Mouse (Mus musculus) granulocyte monocyte progenitor cell, adult 5-6 weeks (primary cell): ENCODE measurements around the gene Zfhx3. TPM values are rescaled to one million over a fixed set of nuclear protein-coding genes. Genes with fewer than 3 reads are reported as not detected.

Experiments used
- ATAC-seq: replicated peaks from 2 replicates; pipeline ENCODE4 v1.8.0; 2016; ENCODE audit warnings: mild to moderate bottlenecking, moderate TSS enrichment, inconsistent platforms; ENCODE audit not compliant: poor library complexity, severe bottlenecking
- total RNA-seq, 2 experiments: library from RNA; stranded (forward) in 1 of 2; stranded (reverse) in 1 of 2; fragments of 200-712, 200-1000 nt in 1 of 2; fragments of >200 nt in 1 of 2; fragmentation: Nextera tagmentation in 1 of 2; gene quantifications; 2 replicates each; pipeline ENCODE4 v1.2.3; 2014 to 2017

Gene Zfhx3
- total RNA-seq, 2 experiments from 2014 or later: 0.31 to 0.41 TPM

DNA sequence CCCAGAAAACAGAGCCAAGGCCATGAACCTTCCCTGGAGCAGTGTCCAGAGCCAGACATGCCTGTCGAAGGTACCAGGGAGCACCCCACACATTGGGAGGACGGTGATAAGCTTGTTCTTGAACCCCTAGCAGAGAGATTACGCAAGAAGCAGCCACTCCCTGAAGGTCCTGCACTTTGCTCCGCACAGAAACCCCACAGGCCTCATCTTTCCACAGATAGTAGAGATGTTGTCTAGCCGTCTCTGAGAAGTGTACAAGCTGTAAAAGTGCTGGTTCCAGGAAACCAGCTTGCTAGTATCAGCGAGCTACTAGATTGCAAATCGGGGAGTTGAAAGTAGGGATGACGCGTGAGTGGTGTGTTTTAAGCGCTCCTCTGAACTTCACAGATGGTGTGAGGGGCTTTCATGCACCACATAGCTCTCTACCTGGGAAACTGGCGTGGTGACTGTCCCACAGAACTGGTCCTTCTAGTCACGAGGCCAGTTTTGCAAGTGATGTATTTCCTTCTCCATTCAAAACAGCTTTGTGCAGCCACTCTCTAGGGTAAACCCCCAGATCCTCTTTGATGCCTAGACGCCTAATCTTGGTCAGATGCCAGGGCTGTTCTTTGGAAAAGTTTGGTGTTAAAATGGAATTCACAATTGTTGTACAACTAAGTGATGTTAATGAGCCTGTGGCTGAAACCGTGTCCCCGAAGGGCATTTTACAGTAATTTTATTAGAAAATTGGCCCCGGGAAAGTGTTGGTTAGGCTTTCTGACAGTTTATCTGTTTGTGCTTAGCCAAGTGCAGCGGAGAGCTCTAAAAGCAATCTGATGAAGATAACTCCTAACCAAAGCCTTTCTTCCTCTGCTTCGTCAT lies 993.6 kb downstream of the Zfhx3 start:
- ATAC-seq: no peak

- ATAC-seq: peak; percentile 48; the same call in 1 of the 2 replicates
Observed at GRCm38 (mm10) chr8:108936695-108937448, 994.4 kb downstream of the Zfhx3 start.

DNA sequence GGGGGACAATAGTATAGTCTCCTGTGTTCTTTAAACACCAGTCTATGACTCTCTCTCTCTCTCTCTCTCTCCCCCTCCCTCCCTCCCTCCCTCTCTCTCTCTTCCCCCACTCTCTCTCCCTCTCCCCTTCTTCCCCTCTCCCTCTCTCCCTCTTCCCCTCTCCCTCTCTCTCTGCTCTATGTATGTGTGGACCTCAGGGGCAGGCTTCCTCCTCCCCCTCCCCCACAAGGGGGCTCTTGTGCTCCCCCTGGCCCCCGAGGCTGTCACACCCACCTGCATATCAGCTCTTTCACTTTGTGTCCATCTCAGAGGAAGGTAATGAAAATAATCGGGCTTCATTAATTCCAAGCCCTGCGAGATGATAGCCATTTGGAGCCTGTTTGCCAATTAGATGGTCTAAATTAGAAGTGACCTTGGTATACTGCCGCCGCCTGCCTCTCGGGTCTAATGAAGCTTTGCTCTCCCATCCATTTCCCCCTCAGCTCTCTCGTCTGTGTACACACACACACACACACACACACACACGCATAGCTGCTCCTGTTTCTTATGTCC lies 995.5 kb downstream of the Zfhx3 start:
- ATAC-seq: no peak

GRCm38 (mm10) chr8:108942686-108943085 lies 1000.2 kb downstream of the Zfhx3 start:
- no peak for ATAC-seq

- no peak for ATAC-seq
Observed at GRCm38 (mm10) chr8:108943132-108943531, 1000.7 kb downstream of the Zfhx3 start.

- ATAC-seq: no peak
Observed at GRCm38 (mm10) chr8:108944312-108944711, 1001.9 kb downstream of the Zfhx3 start.

DNA sequence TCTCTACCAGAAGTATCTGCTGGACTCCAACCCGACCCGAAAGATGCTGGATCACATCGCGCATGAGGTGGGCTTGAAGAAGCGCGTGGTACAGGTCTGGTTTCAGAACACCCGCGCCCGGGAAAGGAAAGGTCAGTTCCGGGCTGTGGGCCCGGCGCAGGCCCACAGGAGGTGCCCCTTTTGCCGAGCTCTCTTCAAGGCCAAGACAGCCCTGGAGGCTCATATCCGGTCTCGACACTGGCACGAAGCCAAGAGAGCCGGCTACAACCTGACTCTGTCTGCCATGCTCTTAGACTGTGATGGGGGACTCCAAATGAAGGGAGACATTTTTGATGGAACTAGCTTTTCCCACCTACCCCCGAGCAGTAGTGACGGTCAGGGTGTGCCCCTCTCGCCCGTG lies 1007.9 kb downstream of the Zfhx3 start:
- ATAC-seq: no peak

GRCm38 (mm10) chr8:108951560-108951959 lies 1009.1 kb downstream of the Zfhx3 start:
- no peak for ATAC-seq

DNA sequence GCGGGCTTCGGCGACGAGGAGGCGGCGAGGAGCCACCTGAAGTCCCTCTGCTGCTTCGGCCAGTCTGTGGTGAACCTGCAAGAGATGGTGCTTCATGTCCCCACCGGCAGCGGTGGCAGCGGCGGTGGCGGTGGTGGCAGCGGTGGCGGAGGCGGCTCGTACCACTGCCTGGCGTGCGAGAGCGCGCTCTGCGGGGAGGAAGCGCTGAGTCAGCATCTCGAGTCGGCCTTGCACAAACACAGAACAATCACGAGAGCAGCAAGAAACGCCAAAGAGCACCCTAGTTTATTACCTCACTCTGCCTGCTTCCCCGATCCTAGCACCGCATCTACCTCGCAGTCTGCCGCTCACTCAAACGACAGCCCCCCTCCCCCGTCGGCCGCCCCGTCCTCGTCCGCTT lies 1014.0 kb downstream of the Zfhx3 start:
- ATAC-seq: 0 out of 2 replicates have a peak, but pooled peaks have one; percentile 14

DNA sequence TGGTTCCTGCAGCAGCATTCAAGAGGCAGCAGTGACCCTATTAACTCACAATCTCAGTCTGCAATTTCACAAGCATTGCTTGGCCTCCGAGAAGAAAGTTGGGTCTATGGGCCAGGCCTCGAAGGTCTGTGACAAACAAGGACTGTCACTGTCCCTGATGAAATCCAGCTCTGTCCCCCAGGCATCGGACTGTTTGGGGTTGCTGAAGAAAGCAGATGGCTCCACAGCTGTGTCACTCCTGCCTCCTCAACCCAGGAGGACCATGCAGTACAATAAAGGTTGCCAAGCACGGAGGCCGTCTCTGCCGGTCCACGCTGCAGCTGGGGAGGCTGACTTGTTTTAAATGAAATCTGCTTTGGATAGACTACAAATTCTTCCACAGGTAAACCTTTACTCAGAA lies 1020.1 kb downstream of the Zfhx3 start:
- ATAC-seq: no peak

- no peak for ATAC-seq
Observed at GRCm38 (mm10) chr8:108963181-108963580, 1020.7 kb downstream of the Zfhx3 start.

- no peak for ATAC-seq
Observed at GRCm38 (mm10) chr8:108966041-108966440, 1023.6 kb downstream of the Zfhx3 start.

DNA sequence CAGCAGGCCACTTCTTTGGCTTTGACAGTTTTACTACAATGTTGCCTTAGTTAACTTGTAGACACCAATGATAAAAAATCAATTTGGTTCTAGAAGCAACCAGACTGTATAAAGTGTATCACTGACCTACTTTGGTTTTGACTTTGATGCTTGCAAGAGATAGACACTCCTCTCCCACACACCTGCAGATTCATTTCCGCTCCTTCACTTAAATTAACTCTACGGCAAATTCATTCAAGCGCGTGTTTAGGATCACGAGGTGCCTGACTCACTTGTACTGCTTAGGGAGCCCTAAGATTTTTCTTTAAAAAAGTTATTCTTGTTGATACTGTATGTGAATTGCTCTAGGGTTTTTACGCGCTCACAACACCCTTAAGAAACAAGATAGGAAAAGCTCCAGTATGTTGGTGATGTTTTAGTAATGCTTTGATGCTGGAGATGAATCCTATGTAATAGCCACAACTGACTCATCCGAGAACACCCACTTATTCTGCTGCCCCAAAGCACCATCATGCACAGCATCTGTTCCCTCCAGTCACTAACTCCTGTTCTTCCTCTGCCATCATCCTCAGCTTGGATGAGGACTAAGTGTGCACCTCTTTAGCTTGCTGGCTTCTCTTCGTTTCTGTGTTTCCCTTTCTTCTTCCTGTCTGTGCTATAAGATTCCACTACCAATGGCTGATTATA lies 1031.3 kb downstream of the Zfhx3 start:
- ATAC-seq: no peak

DNA sequence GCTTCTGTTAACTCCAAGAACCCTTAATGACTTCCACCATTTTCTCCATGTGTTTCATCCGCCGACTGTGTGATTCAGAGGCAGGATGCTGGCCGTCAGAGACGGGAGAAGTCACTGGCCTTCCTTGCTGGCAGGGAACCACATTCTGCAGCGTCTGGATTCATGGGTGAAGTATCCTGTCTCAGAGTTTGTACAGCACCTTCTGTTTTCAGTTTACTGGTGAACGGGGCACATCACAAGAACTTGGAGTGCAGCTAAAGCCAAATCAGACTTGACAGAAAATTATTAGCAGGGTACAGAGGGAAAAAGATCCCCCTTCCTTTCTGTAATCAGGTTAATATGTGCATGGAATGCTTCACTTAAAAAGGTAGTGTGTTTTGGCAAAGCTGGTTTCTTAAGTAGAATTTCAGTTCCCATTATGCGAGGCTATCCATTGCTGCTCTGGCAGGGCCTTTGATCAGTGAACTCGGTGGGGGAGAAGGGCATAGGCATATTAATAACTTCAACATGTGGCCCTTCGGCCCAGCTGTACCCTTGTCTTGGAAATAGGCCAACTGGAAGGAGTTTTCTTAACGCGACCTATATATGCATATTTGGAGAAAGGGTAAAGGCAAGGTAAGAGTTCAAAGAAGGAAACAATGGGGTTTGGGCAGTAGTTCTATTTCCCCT lies 1035.4 kb downstream of the Zfhx3 start:
- no peak for ATAC-seq

DNA sequence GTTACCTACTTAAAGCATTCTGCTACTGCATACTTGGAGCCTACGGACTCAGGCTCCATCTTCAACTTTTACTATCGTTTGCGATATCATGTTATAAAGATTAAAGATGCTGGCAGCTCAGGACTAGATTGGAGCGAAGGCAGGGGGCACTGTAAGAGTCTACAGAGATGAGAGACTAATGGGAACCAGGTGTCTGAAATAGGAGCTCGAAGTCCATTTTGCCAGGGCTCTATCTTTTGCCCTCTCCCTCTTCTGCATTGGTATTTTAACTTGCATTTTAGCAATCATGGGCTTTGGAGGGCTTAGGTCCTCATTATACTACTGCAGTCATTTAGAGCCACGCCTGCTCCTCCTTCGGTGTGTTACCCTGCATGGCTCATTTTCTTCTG lies 1035.9 kb downstream of the Zfhx3 start:
- no peak for ATAC-seq

DNA sequence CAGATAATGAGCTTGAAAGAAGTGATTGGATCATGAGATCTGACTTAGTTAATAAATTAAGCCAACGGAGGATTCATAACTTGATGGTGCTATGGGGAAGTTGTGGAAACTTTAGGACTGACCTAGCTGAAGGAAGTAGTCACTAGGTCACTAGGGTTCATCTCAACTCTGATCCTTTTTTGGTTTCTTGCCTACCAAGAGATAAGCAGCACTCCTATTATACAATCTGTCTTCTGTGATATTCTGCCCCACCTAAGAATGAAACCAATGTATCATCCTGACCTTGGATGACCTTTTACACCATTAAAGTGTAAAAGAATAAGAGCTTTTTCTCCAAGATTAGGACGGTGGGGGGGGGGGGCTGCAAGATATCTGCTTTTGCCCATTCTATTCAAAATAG lies 1042.5 kb downstream of the Zfhx3 start:
- ATAC-seq: no peak

- no peak for ATAC-seq
Observed at GRCm38 (mm10) chr8:108989841-108990240, 1047.4 kb downstream of the Zfhx3 start.

- ATAC-seq: no peak
Observed at GRCm38 (mm10) chr8:108990537-108990936, 1048.1 kb downstream of the Zfhx3 start.

DNA sequence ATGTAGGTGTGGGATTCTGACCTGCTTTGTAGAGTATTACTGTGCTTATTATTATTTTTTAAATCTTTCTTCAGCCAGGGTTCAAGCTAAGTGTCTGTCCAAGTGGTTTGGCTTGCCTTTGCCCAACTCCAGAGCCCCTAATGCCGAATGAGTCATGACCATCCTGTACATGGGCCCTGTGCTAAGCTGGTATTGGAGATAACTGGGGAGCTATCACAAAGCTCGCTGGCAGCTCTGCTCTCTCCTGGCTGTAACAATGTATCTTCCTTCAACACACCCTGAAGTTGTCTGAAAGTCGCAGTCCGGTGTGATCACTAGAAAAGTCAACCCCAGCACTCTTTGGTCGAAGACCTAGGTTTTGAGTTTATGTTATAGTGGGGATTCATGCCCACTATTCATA lies 1049.0 kb downstream of the Zfhx3 start:
- ATAC-seq: no peak

DNA sequence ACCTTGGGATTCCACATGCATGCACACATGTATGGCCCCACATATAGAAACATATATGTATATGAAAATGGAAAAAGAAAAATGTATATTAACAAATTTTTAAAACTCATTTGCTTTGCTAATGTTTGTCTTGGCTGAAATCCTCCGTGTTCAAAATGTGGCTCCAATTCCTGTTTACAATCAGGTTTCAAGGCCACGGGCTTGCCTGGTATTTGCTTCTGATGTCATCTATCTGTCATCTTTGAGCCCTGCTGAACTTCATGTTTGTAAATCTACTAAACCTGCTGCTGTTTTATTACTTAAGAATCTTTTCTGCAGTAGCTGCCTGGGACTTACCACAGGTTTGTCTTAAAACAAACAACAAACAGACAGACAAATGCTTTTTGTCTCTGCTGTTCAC lies 1051.3 kb downstream of the Zfhx3 start:
- ATAC-seq: no peak
